Mouse (Mus musculus): ENCODE results near the gene Cerk. TPM values are rescaled to one million over a fixed set of nuclear protein-coding genes. Genes with fewer than 3 reads are reported as not detected.

Gene Cerk
- total RNA-seq, 2 experiments from 2014 or later, result 38.8 to 41.0 TPM

- no peak for DNase-seq (ENCODE audit: low spot score in 2 of 2)
Observed at GRCm38 (mm10) chr15:86091998-86092670, 93.8 kb downstream of the Cerk start.

DNA sequence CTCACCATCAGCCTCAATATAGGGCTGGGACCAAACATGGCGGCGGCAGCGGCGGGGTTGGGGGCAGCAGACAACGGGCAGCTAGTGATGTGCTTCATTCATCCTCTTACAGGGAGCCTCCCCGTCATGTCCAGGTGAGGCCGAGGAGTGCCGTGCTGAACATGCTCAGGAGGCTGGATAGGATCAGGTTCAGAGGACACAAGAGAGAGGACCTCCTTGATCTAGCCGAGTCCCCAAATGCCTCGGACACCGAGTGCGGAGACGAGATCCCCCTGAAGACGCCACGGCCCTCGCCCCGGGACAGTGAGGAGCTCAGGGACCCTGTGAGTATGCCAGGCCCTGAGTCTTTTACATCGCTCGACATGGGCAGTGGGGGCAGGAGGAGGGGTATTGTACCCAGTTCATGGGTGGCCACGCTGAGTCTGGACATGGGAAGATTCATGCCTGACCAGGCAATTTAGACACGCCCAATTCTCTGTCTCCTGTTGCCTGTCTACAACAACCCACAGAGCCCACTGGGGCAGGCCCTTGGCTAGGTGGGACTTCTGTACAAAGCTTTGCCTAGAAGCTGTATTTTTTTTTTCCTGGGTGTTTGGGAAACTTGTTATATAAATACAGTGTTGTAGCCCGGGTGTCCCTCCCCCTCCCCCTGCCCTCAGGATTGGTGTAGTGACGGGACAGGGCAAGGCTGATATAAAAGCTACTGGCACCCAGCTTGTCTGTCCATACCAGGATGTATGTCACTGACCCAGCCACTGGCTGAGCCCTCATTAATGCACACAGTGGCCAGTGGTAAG is 94.5 kb downstream of the Cerk start:
- DNase-seq (ENCODE audit: low spot score in 2 of 2), result no peak

GRCm38 (mm10) chr15:86090578-86090977 is 95.4 kb downstream of the Cerk start:
- no peak for DNase-seq (ENCODE audit: low spot score in 2 of 2)

DNA sequence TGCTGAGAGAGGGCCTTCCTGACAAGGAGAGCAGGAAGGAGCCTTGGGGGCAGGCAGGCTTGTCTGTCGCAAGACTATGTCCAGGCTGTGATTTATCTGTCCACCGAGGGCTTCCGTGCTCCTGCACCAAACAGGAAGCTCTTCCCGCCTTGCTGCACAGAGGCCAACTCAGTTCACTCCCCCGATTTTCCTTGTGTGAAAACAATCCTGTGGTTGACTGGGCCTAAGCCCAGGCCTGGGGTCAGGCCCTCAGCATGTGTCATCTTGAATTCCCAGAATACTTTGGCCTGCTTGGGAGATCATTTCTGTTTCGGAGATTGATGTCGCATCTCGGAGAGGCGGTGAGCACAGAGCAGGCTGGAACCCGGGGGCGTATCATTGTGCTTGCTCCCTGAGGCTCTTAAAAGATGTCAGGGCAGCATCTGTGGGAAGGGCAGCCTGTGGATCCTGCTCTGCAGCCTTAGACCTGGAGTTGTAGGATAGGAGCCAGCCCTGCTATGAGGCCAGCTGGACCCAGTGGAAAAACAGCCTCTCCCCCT is 95.9 kb downstream of the Cerk start:
- no peak for DNase-seq (ENCODE audit: low spot score in 2 of 2)

Other genes starting within 250 kb of the Cerk start
- 1 to 10 TPM; 6.7 to 7.4 TPM for gene Celsr1, start 152.4 kb downstream of the Cerk start, total RNA-seq (2021)
- gene Gramd4, start 128.4 kb downstream of the Cerk start, total RNA-seq (2021), result 10 to 100 TPM; 35.3 to 40.2 TPM
- gene Tbc1d22a, start 28.3 kb upstream of the Cerk start, total RNA-seq (2021), result 10 to 100 TPM; 25.1 to 25.2 TPM

Data from layer of hippocampus, postnatal 10 days (tissue).